Mouse (Mus musculus): ENCODE measurements at regions not wholly inside any gene's neighbourhood (a gene's known extent, or its start where the extent isn't known, plus 50 kb on each side); places are given as distances from the start of the nearest gene placed in this dataset.

DNA sequence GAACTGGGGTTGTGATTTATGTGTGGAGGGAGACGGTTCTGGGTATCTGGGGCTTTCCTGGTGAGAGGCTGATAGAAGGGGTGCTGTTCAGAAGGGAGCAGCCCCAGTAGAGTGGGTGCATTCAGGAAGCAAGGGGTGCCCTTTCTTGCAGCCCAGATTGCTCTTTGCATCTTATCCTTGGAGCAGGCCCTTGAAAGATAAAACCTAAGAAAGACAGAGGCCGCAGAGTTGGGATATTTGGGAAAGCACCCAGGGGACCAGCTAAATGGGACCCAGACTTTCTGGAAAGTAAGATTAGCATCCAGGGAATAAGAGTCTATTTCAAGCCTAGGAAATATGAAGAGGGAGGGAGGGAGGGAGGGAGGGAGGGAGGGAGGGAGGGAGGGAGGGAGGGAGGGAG, 512.2 kb upstream of the Mki67 start:
- Histone ChIP-seq H3K27me3 (ENCODE audit: control insufficient read depth) (no peaks in the 10 kb centered on the region), H3K9me3 (ENCODE audit: control insufficient read depth, low read length) (no peaks in the 10 kb centered on the region)

DNA sequence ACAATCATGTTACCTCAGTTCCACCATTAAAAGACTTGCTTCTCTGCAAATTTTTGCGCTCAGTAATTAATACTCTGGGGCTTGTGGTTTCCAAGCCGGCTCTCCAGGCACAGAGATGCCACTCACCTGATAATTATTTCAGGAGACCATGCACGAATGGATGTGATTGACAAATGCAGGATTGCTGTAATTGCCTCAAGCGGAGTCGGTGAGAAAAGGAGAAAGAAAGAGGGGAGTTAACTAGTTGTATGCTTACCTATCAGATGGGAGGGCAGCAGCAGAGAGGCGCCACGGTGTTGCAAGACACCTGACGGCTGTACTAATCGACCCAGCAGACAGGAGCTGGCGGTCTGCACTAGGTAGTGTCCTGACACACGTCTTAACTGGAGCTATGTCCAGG, 513.4 kb upstream of the Mki67 start:
- TF ChIP-seq TAL1 (IDR thresholded peaks at IDR 0.05; ENCODE audit: low read length) (no peak), GATA1 (IDR thresholded peaks at IDR 0.05; ENCODE audit: low read length) (no peak)
- Histone ChIP-seq H3K27me3 (ENCODE audit: control insufficient read depth) (no peaks in the 10 kb centered on the region), H3K9me3 (ENCODE audit: control insufficient read depth, low read length) (no peaks in the 10 kb centered on the region), H3K4me1 (ENCODE audit: control insufficient read depth) (no peaks in the 10 kb centered on the region), H3K4me3 (replicated peaks) (no peak overlapping the region), H3K36me3 (ENCODE audit: control insufficient read depth) (no peaks in the 10 kb centered on the region)

More for the DNA sequence above, 512.2 kb upstream of the Mki67 start:
- Histone ChIP-seq H3K36me3 (ENCODE audit: control insufficient read depth) (no peaks in the 10 kb centered on the region), H3K4me3 (replicated peaks) (no peak overlapping the region), H3K4me1 (ENCODE audit: control insufficient read depth) (no peaks in the 10 kb centered on the region)
- TF ChIP-seq TAL1 (IDR thresholded peaks at IDR 0.05; ENCODE audit: low read length), result no peak
- TF ChIP-seq GATA1 (IDR thresholded peaks at IDR 0.05; ENCODE audit: low read length), result no peak

DNA sequence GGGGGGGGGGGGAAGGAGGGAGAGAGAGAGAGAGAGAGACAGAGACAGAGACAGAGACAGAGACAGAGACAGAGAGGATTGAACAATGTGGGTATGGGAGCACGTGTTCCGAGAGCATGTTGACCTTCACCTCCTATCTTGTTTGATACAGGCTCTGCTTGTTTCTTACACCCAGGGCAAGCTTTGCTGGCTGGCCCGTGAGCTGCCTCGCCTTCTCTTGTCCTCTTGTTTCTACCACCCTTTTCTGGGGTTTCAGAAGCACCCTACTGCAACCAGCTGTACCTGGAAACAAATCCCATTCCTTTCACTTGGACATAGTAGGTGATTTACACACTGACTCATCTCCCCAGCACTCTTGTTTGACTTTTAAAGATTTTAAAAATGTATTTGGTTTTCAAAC, 516.0 kb upstream of the Mki67 start:
- no peak for TF ChIP-seq GATA1 (IDR thresholded peaks at IDR 0.05; ENCODE audit: low read length)
- no peak for TF ChIP-seq TAL1 (IDR thresholded peaks at IDR 0.05; ENCODE audit: low read length)
- Histone ChIP-seq H3K9me3 (ENCODE audit: control insufficient read depth, low read length) (no peaks in the 10 kb centered on the region), H3K4me1 (ENCODE audit: control insufficient read depth) (no peaks in the 10 kb centered on the region)

DNA sequence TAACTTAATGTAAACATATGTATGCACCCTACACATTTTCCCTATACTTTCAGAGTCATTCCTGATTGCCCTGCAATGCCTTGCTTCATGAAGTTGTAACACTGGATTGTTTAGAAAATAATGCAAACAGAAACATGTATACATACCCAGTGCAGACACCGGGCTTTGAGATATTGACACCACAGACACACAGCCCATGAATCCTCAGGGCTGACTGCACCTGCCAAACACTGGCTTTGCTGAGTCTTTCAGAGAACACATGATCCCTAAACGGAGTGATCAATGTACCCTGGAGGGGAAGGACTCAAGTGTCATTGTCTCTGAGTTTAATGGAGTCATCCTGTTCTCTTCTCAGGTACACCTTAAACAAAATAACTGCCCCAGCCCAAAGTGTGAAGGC, 519.4 kb upstream of the Mki67 start:
- Histone ChIP-seq H3K27me3 (ENCODE audit: control insufficient read depth) (no peaks in the 10 kb centered on the region), H3K9me3 (ENCODE audit: control insufficient read depth, low read length) (no peaks in the 10 kb centered on the region)
- TF ChIP-seq GATA1 (IDR thresholded peaks at IDR 0.05; ENCODE audit: low read length) (no peak), TAL1 (IDR thresholded peaks at IDR 0.05; ENCODE audit: low read length) (no peak)

More for the DNA sequence above, 516.0 kb upstream of the Mki67 start:
- H3K4me3 ChIP-seq (replicated peaks), result no peak overlapping the region
- H3K36me3 ChIP-seq (ENCODE audit: control insufficient read depth), result no peaks in the 10 kb centered on the region
- no peaks in the 10 kb centered on the region for H3K27me3 ChIP-seq (ENCODE audit: control insufficient read depth)

DNA sequence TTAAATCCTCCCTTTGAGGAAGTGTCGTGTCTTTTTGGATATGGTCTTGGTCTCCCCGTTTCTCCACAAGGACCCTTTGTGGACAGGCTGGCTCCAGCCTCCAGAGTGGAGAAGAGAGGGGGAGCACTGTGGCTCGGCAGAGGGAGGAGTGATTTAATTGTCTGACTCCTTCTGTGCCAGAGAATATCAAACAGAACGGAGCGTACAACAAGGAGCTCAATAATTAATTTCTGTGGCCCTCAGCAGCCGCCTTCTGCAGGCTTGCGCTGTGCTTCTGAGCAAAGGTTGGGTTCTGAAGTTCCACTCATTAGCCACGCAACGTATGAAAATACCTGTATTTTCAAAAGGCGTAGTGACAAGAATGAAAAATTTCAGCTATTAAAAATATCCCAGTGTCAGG, 520.2 kb upstream of the Mki67 start:
- Histone ChIP-seq H3K27me3 (ENCODE audit: control insufficient read depth) (no peaks in the 10 kb centered on the region), H3K36me3 (ENCODE audit: control insufficient read depth) (no peaks in the 10 kb centered on the region), H3K4me1 (ENCODE audit: control insufficient read depth) (no peaks in the 10 kb centered on the region), H3K4me3 (replicated peaks) (no peak overlapping the region), H3K9me3 (ENCODE audit: control insufficient read depth, low read length) (no peaks in the 10 kb centered on the region)
- no peak for TF ChIP-seq TAL1 (IDR thresholded peaks at IDR 0.05; ENCODE audit: low read length)
- no peak for TF ChIP-seq GATA1 (IDR thresholded peaks at IDR 0.05; ENCODE audit: low read length)

More for the DNA sequence above, 519.4 kb upstream of the Mki67 start:
- no peaks in the 10 kb centered on the region for H3K36me3 ChIP-seq (ENCODE audit: control insufficient read depth)
- H3K4me3 ChIP-seq (replicated peaks), result no peak overlapping the region
- H3K4me1 ChIP-seq (ENCODE audit: control insufficient read depth), result no peaks in the 10 kb centered on the region

DNA sequence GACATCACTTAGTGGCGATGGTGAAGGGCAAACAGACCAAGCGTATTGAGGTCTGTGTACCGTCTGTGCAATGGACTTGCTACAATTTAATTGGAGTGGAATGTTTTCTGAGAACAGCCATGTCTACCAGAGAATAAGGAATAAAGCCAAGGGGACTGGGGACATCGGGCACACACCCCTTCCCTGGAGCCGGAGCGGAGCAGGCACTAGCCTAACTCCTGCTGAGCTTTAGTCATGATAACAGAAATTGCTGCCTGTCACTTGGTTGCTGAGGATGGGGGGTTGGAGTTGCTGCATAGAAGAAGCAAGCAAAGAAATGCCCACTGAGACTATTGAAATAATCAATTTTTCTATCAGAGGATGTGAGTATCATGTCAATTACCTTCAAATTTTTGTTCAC, 549.5 kb upstream of the Mki67 start:
- Histone ChIP-seq H3K4me1 (ENCODE audit: control insufficient read depth) (no peaks in the 10 kb centered on the region), H3K27me3 (ENCODE audit: control insufficient read depth) (no peaks in the 10 kb centered on the region), H3K9me3 (ENCODE audit: control insufficient read depth, low read length) (peaks cover 2% of the 10 kb centered on the region; the same call in 1 of the 2 replicates), H3K4me3 (replicated peaks) (no peak overlapping the region), H3K36me3 (ENCODE audit: control insufficient read depth) (no peaks in the 10 kb centered on the region)
- TF ChIP-seq TAL1 (IDR thresholded peaks at IDR 0.05; ENCODE audit: low read length), result no peak
- no peak for TF ChIP-seq GATA1 (IDR thresholded peaks at IDR 0.05; ENCODE audit: low read length)

DNA sequence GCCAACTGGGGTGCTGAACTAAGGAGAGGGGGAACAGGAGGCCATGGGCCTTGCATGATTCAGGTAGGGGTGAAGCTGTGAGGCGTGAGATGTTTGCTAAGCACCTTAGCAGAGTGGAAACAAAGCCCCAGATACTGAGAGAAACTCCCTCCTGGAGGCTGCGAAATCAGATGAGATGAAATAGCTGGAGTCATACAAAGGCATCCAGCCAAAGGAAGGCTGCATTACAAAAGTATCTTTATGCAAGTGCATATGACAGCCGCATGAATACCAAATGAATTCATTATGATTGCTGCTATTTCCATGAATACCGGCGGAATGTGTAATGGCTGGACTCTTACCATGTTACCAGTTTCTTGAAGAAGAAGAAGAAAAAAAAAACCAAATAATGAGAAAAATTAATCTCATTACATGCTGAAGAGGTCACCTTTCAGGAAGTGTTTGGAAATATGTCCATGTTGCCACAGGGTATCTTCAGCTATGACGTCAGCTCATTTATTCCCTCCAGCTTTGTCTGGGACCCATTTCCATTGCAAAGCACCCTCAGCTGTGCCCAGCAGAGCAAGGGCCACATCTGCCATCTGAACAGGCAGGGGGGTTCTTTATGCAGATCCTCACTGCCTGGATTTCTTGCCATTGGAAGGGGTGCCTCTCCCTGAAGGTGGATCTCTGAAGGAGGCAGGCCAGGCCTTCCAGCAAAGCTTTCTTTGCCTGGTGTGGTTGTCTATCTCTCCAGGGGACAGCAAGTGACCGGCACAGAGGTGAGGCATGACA, 551.7 kb upstream of the Mki67 start:
- Histone ChIP-seq H3K36me3 (ENCODE audit: control insufficient read depth) (no peaks in the 10 kb centered on the region), H3K4me3 (replicated peaks) (no peak overlapping the region), H3K4me1 (ENCODE audit: control insufficient read depth) (no peaks in the 10 kb centered on the region), H3K9me3 (ENCODE audit: control insufficient read depth, low read length) (peaks cover 2% of the 10 kb centered on the region; the same call in 1 of the 2 replicates), H3K27me3 (ENCODE audit: control insufficient read depth) (no peaks in the 10 kb centered on the region)
- TF ChIP-seq GATA1 (IDR thresholded peaks at IDR 0.05; ENCODE audit: low read length), result no peak
- no peak for TF ChIP-seq TAL1 (IDR thresholded peaks at IDR 0.05; ENCODE audit: low read length)

DNA sequence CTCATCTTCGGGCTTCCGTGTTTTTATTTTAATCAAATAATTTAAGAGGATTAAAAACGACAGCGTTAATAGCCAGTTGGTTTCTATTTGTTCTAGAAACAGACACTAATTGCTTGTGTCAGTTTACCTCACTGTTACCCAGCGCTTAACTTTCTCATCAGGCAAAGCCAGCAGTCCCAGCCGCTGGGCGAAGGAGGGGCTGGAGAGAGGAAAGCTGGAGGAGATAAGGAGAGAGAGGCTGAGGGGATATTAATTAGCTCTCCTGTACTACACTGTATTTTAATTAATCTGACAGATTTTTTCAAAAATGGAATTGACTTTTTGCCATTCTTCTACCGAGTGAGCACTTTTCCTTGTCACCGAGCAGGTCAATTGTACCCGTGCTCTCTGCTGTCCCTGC, 559.5 kb upstream of the Mki67 start:
- no peak for TF ChIP-seq TAL1 (IDR thresholded peaks at IDR 0.05; ENCODE audit: low read length)
- Histone ChIP-seq H3K27me3 (ENCODE audit: control insufficient read depth) (no peaks in the 10 kb centered on the region), H3K4me1 (ENCODE audit: control insufficient read depth) (no peaks in the 10 kb centered on the region), H3K9me3 (ENCODE audit: control insufficient read depth, low read length) (no peaks in the 10 kb centered on the region), H3K4me3 (replicated peaks) (no peak overlapping the region), H3K36me3 (ENCODE audit: control insufficient read depth) (no peaks in the 10 kb centered on the region)

DNA sequence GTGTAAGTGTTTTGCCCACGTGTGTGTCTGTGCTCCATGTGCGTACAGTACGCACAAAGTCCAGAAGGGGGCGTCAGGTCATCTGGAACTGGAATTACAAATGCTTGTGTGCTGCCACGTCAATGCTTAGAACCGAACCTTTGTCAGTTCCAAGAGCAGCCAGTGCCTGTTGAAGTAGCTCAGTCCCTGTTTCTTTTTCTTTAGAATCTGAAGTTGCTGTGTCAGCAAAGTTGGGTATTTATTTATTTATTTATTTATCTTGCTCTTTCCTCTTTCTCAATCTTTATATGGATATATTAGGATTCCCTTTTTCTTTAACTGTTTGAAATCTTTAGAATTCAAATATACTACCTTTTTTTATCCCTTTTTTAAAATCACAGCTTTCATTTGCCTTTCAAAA, 567.6 kb upstream of the Mki67 start:
- no peaks in the 10 kb centered on the region for H3K27me3 ChIP-seq (ENCODE audit: control insufficient read depth)
- no peaks in the 10 kb centered on the region for H3K36me3 ChIP-seq (ENCODE audit: control insufficient read depth)
- H3K4me1 ChIP-seq (ENCODE audit: control insufficient read depth), result no peaks in the 10 kb centered on the region
- TF ChIP-seq GATA1 (IDR thresholded peaks at IDR 0.05; ENCODE audit: low read length), result no peak
- no peak for TF ChIP-seq TAL1 (IDR thresholded peaks at IDR 0.05; ENCODE audit: low read length)
- no peak overlapping the region for H3K4me3 ChIP-seq (replicated peaks)
- peaks cover 3% of the 10 kb centered on the region; the same call in 1 of the 2 replicates for H3K9me3 ChIP-seq (ENCODE audit: control insufficient read depth, low read length)

DNA sequence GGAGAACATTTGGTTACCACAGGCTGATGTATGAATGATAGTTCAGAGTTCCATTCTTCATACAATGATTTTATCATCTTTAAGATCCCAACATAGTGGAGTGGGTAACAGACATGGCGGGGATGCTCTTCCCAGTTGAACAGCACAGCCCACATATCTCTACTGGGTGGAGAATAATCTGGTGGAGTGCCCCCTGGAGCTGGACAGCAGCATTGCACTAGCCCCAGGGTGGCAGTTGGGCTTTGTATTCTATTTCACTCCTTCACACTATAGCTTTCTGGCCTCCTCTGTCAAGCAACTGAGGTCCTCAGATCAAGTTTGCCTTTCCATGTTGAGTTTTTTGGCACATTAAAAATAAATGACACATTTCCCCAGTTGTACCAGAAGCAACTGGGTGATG, 569.4 kb upstream of the Mki67 start:
- Histone ChIP-seq H3K4me1 (ENCODE audit: control insufficient read depth) (no peaks in the 10 kb centered on the region), H3K4me3 (replicated peaks) (no peak overlapping the region), H3K36me3 (ENCODE audit: control insufficient read depth) (no peaks in the 10 kb centered on the region), H3K9me3 (ENCODE audit: control insufficient read depth, low read length) (peaks cover 3% of the 10 kb centered on the region; the same call in 1 of the 2 replicates), H3K27me3 (ENCODE audit: control insufficient read depth) (no peaks in the 10 kb centered on the region)
- TF ChIP-seq GATA1 (IDR thresholded peaks at IDR 0.05; ENCODE audit: low read length) (no peak), TAL1 (IDR thresholded peaks at IDR 0.05; ENCODE audit: low read length) (no peak)
